Mouse (Mus musculus) G1E (cell line): ENCODE data around the gene Gm17268.

ENCODE experiments used
- CTCF ChIP-seq: IDR thresholded peaks from 2 replicates; pipeline ENCODE4 v1.5.1; 2012; ENCODE audit warnings: low read depth, low read length, inconsistent platforms, mixed read lengths
- GATA1 ChIP-seq: IDR thresholded peaks from 2 replicates; pipeline ENCODE4 v1.6.1; 2012; ENCODE audit warnings: borderline replicate concordance, low read length, inconsistent platforms, mixed read lengths
- GATA2 ChIP-seq: IDR thresholded peaks from 2 replicates; pipeline ENCODE4 v1.6.1; 2012; ENCODE audit warnings: low read depth, low read length, inconsistent platforms, borderline replicate concordance
- POLR2AphosphoS5 ChIP-seq: IDR thresholded peaks from 2 replicates; pipeline ENCODE4 v1.6.1; 2012; ENCODE audit warnings: low read depth, low read length, inconsistent platforms; ENCODE audit not compliant: insufficient replicate concordance
- TAL1 ChIP-seq: conservative IDR thresholded peaks from 2 replicates; pipeline ENCODE4 v1.6.1; 2012; ENCODE audit warnings: low read depth, low read length, inconsistent platforms, mixed read lengths

DNA sequence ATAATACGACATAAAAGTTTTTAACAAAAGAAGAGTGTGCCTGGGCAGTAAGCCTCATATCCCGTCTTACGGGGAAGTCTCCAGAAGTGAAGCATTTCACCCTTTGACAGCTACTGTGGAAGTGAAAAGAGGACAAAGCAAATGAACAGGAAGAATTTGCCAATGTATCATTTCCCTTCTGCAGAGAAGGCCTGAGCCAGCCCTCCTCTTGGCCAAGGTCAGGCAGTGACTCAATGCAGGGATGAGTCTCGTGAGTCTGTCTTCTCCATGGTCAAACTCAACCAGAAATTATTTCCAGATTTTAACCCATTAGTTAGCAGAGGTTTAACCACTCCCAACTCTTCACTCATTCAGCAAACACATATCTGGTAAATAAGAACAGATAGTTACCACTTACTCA is 14.6 kb downstream of the Gm17268 start:
- no peak for TF ChIP-seq CTCF
- TF ChIP-seq GATA1: no peak
- no peak for TF ChIP-seq POLR2AphosphoS5
- TF ChIP-seq GATA2: no peak
- TF ChIP-seq TAL1: no peak
